Mouse (Mus musculus) liver, postnatal 0 days (tissue): ENCODE data around the gene Rftn2.

Experiments used
- CTCF ChIP-seq: sonication (generic); IDR thresholded peaks from 2 replicates; pipeline ENCODE4 v1.5.1; 2016; ENCODE audit warnings: antibody characterized with exemption, low read depth
- EP300 ChIP-seq: IDR thresholded peaks from 2 replicates; pipeline ENCODE4 v1.6.1; 2016; ENCODE audit warnings: antibody characterized with exemption, low read depth, mild to moderate bottlenecking

DNA sequence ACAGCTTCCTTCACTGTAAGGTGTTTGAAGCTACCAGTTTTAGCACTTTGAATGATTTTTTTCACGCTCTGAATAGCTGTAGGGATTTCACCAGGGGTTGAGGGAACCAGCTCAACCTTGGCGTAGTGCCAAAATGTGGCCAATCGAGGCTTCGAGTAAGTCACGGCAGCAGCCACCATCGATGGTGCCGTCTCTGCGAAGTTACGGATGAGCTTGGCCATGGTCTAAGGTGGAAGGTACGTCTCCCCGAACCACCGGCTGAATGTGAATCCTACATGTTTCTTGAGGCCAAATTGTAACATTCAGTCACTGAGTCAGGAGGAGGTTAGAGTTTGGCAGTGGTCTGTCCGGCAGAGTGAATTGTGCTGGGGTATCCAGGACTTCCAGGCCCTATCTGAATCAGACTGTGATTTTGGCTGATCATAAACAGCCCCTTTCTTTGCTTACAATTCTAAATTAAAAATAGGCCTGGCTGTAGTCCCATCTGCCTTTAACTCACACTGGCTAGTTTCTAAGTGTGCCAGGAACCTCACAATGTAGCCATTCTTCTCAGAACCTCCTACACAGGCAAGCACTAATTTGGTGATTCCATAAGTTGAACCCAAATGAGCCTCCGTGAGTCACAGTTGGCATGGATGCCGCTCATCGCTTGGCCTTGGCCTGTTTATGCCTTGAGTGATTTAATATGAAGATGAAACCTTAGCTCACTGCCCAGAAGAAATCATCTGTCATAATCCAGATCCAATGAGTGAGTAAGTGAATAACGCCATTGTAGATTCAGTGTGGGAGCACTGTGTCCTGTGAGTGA is 65.5 kb downstream of the Rftn2 start:
- TF ChIP-seq CTCF (no peak), EP300 (no peak)
